Mouse (Mus musculus): Measurements from ENCODE around the gene Chd5. TPM values are rescaled to one million over a fixed set of nuclear protein-coding genes. Genes with fewer than 3 reads are reported as not detected.
A peak's percentile ranks its signal among the peaks of the same experiment; 100 is the strongest.

The Chd5 gene
- total RNA-seq, 2 experiments from 2014 or later = 0.16 to 0.58 TPM

DNA sequence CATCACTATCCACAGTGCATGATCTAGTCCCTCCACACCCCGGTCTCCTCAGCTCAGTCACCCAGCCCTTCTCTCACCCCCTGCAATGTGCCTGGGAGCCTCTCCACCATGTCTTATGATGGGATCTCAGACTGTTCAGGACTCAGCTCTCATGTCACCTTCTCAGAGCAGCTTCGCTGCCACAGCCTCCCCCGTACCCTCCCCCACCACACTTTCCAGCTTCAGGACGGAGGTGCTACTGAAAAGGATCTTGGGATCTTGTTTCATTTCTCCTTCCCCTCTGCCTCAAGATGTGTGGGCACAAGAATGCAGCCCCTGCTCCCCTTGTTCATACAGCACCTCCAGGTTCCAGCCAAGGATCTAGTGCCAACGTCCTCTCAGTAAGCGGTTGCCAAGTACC lies 85.1 kb downstream of the Chd5 start:
- intact Hi-C loops (cut with DNase I) = no loop called here
- DNase-seq = no peak

DNA sequence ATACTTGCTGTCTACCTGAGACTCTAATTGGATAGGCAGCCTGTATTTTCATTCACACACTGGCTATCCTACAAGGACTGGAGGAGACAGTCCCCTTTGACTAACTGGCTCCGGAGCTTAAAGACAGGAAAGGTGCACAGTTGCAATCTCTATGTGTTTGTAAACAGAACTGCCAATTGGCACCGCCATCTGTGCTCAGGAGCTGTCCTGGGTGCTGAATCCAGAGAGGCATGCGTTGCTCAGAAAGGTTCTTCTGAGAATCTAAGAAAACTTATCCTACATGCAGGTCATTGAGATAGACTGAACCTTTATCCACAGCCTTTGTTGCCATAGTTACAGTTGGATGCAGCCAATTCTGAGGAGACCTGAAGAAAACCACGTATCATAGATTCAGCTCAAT lies 85.9 kb downstream of the Chd5 start:
- DNase-seq = peak; percentile 18 to 28
- intact Hi-C loops (cut with DNase I) = no loop called here

DNA sequence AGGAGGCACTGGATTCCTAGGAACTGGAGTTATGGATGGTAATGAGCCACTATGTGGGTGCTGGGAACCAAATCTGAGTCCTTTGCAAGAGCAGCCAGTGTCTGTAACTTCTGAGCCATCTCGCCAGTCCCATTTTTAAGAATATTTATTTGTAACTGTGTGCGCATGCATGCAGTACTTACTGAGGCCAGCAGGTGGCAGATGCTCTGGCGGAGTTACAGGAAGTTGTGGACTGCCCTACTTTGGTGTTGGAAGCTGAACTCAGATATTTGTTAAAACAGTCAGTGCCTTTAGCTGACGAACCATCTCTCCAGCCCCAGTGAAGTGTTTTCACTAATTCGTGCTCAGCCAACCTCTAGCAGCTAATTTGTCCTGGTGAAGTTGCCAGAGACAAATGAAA lies 86.5 kb downstream of the Chd5 start:
- DNase-seq = no peak
- intact Hi-C loops (cut with DNase I) = no loop called here

DNA sequence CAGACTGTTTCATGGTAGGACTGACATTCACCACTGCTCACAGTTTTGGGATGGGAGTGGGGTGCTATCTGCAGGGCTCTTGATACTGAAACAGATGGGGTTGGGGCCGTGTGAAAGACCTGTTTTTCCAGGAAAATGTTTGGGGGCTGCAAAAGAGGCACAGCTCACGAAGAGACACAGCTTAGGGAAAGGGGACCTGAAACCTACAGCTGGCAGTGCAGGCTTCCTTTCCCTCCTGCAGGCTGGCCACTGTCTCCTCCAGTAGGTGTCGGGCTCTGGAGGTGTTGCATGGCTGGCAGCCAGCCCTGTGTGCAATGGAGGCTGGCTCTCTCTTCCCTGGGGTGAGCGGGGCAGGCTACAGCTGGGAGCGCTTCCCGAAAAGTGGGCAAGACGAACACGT lies 89.8 kb downstream of the Chd5 start:
- intact Hi-C loops (cut with DNase I) = no loop called here

DNA sequence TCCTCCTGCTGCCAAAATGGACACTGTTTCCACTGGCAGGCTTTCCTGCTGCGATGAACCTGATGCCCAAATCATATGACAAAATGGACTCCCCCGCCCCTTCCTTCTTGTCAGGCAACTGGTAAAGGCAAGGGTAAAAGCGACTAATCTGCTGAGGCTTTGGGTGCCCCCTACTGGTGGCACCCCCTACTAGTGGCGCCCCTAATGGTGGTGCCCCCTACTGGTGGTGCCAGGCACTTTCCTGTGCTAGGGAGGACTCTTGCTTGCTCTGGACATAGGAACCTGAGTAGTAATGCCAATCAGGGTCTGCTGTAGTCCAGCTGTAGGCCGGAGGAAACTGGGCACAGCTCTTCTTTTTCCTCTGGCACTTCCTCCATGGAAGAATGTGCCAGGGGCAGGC lies 93.9 kb downstream of the Chd5 start:
- DNase-seq = peak; percentile 31 to 32
- intact Hi-C loops (cut with DNase I) = no loop called here

More for the DNA sequence above, 89.8 kb downstream of the Chd5 start:
- no peak for DNase-seq

DNA sequence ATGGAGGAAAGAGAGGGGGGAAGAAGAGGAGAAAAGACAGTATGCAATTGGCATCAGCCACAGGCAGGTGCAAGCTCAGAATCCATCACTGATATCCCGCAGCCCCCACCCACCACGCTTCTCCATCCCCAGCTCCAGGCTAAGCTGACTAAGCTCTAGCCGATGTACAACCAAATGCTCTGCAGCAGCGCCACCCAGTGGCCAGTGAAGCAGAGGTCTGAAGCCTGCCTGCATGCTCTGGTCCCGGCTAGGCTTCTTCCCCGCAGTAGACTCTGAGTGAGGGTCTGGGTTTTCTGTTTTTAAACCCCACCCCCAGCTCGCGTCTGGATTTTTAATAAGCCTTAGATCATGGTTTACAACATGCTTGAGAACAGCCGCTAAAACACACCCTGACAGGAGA lies 96.4 kb downstream of the Chd5 start:
- intact Hi-C loops (cut with DNase I) = loop anchor here (1.0 to 2.0 kb wide), 3 partner anchors 102 to 262 kb away; no protein-coding TSS in a partner anchor
- peak; percentile 81 to 90 for DNase-seq

DNA sequence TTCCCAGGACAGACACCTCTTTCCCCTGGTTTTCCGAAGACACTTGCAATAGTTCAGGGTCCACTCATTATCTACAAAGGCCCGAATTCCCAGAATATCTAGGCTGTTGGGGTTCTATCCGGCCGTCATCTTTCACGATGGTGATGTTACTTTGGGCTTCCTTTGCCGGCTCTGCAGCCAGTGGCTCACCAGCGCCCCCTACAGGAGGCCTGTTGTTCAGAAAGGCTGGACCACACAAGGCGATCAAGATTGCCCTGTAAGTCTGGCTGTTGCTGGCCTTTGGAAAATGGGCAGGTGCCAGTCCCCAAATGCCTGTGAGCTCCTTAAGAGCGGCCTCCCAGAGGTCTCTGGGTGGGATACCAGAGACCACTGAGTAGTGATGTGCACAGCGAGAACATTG lies 96.8 kb downstream of the Chd5 start:
- peak; percentile 76 to 83 for DNase-seq
- intact Hi-C loops (cut with DNase I) = loop anchor here (1.0 to 2.0 kb wide), 3 partner anchors 102 to 262 kb away; no protein-coding TSS in a partner anchor

Other genes with a start within 250 kb of the Chd5 start
- 1 to 10 TPM in 1 of 2 experiments, under 1 TPM in 1; 0.81 to 3.2 TPM for gene Tnfrsf25, start 222.7 kb upstream of the Chd5 start, total RNA-seq (2021)
- 1 to 10 TPM; 1.8 to 2.7 TPM for gene Espn, start 186.3 kb upstream of the Chd5 start, total RNA-seq (2021)
- gene Hes2, start 179.8 kb upstream of the Chd5 start, total RNA-seq (2021) = not detected
- 10 to 100 TPM; 58.7 to 59.1 TPM for gene Acot7, start 160.5 kb upstream of the Chd5 start, total RNA-seq (2021)
- 10 to 100 TPM; 10.7 to 14.0 TPM for gene Gpr153, start 64.4 kb upstream of the Chd5 start, total RNA-seq (2021)
- gene Hes3, start 47.0 kb upstream of the Chd5 start, total RNA-seq (2021) = not detected
- 10 to 100 TPM; 25.4 to 25.8 TPM for gene Icmt, start 41.4 kb upstream of the Chd5 start, total RNA-seq (2021)
- 10 to 100 TPM; 50.2 to 68.0 TPM for gene Rnf207, start 19.7 kb upstream of the Chd5 start, total RNA-seq (2021)
- 100 to 1,000 TPM; 276 to 293 TPM for gene Rpl22, start 12.9 kb upstream of the Chd5 start, total RNA-seq (2021)
- under 1 TPM; 0.89 to 1.00 TPM for gene Nphp4, start 138.1 kb downstream of the Chd5 start, total RNA-seq (2021)
- 1 to 10 TPM; 1.3 to 2.1 TPM for gene Kcnab2, start 139.2 kb downstream of the Chd5 start, total RNA-seq (2021)